Mouse (Mus musculus) adrenal gland, postnatal 36 days (tissue): ENCODE data around the gene Elfn2. TPM values are rescaled to one million over a fixed set of nuclear protein-coding genes. Genes with fewer than 3 reads are reported as not detected.
A peak's percentile ranks its signal among the peaks of the same experiment; 100 is the strongest.

Experiments used
- DNase-seq, 2 experiments: peaks; one replicate each; pipeline ENCODE4 v3.0.0; 2021; ENCODE audit warnings: mixed read lengths in 1 of 2
- long read RNA-seq, 2 experiments: library from polyadenylated mRNA; stranded (forward); transcript quantifications; one replicate each; pipeline ENCODE4 v2.0.0; 2021; ENCODE audit warnings: borderline sequencing depth in 2 of 2
- total RNA-seq, 2 experiments: library from RNA; stranded (reverse); gene quantifications; 2 replicates each; pipeline ENCODE4 v1.2.3; 2021

The Elfn2 gene
- 1 to 10 TPM; 2.7 to 3.0 TPM for total RNA-seq
- long read RNA-seq, experiment 1, result 0 reads
- long read RNA-seq, experiment 2, result 0 reads

DNA sequence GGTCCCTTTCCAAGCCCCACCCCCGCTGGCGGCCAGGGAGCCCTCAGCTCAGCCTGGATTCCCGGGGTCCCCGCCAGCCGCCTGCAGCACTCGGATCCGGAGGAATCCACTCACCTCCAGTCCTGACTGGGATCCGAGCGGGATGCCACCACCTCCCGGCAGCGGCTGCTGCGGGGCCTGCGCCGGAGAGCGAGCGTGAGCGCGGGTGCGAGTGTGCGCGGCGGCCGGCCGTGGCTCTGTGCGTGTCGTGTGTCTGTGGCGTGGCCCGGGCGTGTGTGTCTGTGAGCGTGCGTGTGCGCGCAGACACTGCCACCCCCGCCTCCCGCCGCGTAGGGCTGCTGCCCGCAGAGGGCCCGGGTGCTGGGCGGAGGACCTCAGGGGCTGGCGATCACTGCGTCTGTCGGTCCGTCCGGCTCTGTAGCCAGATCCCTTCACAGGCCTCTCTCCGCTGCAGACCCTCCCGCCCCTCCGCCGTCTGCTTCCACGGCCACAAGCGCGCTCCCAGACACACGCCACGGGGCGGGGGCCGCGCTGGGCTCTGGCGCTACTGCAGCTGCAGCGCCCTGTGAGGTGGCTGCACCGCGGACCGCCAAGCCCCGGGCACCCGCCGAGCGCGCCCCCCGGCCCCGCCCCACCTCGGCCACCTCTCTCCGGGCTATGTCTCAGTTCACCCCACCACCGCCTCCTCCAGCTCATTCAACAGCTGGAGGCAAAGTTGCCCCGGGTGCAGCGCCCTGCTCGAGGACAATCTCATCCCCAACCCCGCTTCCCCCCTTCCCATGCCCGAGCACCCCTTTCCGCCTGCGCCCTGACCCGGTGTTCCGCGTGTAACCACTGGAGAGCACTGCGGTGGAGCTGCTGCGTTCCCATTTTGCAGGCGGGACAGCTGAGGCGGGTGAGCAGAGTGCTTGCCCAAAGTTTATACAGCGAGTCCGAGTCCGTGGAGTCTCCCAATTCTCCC, at the start of gene Elfn2:
Gene Elfn2, minus strand, starts transcription at position 482 of the 961 bp plus-strand sequence.
- DNase-seq, result peak in 1 of 2 experiments; percentile 12

GRCm38 (mm10) chr15:78763704-78764103, 45.1 kb upstream of the Elfn2 start:
- DNase-seq, result no peak

- no peak for DNase-seq
Measured at GRCm38 (mm10) chr15:78763210-78763609, 44.6 kb upstream of the Elfn2 start.

- no peak for DNase-seq
Measured at GRCm38 (mm10) chr15:78761112-78761511, 42.5 kb upstream of the Elfn2 start.

GRCm38 (mm10) chr15:78758132-78758531, 39.6 kb upstream of the Elfn2 start:
- no peak for DNase-seq

GRCm38 (mm10) chr15:78755966-78756725, 37.6 kb upstream of the Elfn2 start:
- DNase-seq, result no peak

DNA sequence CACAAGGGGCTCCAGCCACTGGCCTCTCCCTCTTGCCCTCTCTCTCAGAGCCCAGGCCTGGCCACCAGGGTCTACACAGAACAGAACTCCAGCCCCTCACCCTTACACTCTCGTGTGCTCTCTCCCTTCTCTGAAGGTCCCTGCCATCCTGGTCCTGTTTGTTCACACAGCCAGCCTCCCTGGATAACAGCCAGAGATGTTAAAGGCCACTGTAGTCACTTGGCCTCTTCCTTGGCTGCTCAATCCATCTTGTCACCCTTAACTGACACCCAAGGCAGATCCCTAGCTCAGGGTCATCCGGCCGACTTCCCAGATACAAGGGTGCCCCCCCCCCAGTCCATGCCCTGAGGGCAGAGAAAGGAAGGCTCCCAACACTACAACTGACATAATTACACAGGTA, 36.7 kb upstream of the Elfn2 start:
- DNase-seq, result peak; percentile 32 to 39

DNA sequence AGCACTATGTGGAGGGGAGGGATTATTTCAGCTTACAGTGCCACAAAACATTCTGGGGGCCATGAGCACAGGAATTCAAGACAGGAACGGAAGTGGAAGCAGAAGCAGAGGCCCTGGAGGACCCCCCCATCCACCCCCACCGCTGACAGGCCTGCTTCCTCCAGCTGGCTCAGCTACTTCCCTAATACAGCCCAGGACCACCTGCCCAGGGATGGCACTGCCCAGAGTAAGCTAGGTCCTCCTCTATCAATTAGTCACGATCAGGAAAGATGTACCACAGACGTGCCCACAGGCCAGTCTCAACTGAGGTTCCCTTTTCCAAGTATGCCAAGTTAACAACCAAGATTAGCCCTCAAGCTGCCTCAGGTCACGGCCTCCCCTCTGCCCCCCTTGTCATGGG, 35.6 kb upstream of the Elfn2 start:
- DNase-seq, result no peak

DNA sequence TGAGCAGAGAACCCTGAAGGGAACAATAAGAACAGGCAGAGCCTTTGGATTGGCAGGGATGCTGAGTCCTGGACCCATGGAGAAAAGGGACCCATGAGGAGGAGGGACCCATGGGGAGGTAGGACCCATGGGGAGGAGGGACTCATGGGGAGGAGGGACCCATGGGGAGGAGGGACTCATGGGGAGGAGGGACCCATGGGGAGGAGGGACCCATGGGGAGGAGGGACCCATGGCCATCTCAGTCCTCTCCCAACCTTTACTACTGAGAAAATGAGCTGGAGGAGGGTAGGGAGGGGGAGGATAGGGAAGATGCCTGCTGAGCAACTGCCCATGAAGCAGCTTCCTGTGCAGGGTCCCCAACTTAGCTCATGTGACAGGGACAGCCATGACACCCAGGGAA, 34.4 kb upstream of the Elfn2 start:
- no peak for DNase-seq

- DNase-seq, result no peak
Measured at GRCm38 (mm10) chr15:78750608-78751350, 32.2 kb upstream of the Elfn2 start.

- peak; percentile 52 to 63 for DNase-seq
Measured at GRCm38 (mm10) chr15:78749855-78750254, 31.3 kb upstream of the Elfn2 start.

DNA sequence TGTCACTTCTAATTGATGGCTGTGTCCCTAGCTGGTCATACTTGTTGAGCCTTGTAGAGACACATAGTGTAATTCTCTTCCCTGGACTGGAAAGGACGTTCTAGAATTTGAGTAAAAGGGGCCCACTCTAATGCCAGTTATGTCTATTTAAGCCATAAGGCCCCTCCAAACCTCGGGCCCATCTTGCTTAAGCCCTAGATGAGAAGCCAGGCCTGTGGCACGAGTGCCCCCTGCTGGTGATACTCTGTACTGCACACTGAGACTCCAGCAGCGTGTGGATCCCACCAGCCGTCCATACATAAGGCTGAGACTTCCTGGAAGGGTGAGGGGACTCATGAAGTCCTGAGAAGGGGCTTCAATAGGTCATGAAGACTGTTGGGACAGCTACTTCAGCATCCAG, 25.6 kb upstream of the Elfn2 start:
- DNase-seq, result peak; percentile 79 to 81

- DNase-seq, result no peak
Measured at GRCm38 (mm10) chr15:78742831-78743230, 24.3 kb upstream of the Elfn2 start.

DNA sequence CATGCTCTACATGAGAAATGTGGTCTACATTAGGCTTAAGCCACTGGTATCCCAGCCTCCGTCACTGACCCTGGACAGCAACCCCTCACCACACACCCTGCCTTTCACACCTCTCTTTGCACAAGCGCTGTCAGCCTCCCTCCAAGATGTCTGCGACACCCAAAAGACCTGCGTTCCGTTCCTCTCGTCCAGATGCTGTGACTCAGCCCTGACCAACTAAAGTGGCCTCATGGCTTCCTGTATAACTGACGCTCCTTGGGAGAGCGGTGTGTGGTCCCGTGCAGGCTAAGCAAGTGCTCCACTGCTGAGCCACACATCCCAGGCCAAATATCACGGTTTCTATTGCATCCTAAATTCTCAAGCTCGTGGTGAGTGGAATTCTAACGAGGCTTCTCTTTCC, 22.1 kb upstream of the Elfn2 start:
- DNase-seq, result no peak

DNA sequence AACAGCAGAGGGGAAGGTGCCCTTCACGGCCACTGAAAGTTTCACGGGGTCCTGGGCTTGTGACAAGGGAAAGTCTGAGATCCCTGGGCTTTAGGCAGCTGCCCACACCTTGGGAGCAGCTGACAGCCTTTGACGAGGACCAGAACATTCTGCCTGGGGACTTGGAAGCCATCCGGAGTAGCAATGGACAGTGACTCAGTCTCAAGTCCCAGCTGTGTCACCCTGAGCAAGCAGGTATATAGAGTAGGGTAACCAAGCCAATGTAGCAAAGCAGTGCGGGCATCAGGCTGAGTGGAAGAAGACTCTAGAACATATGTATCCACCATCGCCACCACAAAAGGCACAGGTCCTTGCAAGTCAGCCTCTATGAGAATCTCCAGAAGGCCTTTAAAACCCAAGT, 18.6 kb upstream of the Elfn2 start:
- DNase-seq, result no peak

GRCm38 (mm10) chr15:78736681-78737100, 18.1 kb upstream of the Elfn2 start:
- peak; percentile 52 to 56 for DNase-seq

GRCm38 (mm10) chr15:78736181-78736579, 17.6 kb upstream of the Elfn2 start:
- no peak for DNase-seq

- DNase-seq, result no peak
Measured at GRCm38 (mm10) chr15:78735431-78736180, 17.0 kb upstream of the Elfn2 start.

- DNase-seq, result no peak
Measured at GRCm38 (mm10) chr15:78731830-78732229, 13.3 kb upstream of the Elfn2 start.

GRCm38 (mm10) chr15:78730315-78731049, 11.9 kb upstream of the Elfn2 start:
- DNase-seq, result no peak

DNA sequence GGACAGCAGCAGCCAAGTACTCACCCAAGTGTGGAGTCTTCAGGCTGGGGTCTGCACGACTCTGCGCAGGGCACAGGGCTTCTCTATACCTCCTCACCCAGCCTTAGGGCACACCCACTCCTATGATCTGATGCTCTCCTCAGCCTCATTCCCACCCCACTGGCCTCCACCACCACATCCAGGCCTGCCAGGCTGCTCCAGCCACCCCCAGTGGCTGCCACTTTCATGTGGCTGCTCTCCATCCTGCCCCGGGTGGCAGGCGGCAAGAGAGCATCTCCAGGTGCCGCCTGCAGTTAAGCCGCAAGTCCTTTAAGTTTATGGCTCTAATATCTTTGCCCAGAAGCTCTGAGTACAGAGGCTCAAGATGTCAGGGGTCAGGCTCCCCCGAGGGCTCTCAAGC, 8.1 kb upstream of the Elfn2 start:
- no peak for DNase-seq
